Mouse (Mus musculus) heart, postnatal 36 days (tissue): ENCODE data around the gene Rb1. TPM values are rescaled to one million over a fixed set of nuclear protein-coding genes. Genes with fewer than 3 reads are reported as not detected.
A peak's percentile ranks its signal among the peaks of the same experiment; 100 is the strongest.

Experiments used
- DNase-seq, 2 experiments: peaks; one replicate each; pipeline ENCODE4 v3.0.0; 2021 to 2022
- intact Hi-C: fragments of 180-260 bp; cut with DNase I; formaldehyde crosslinking; loops from one replicate; pipeline ENCODE4 v1.15.1; 2025
- total RNA-seq, 2 experiments: library from RNA; stranded (reverse); gene quantifications; 2 replicates each; pipeline ENCODE4 v1.2.3; 2021

The Rb1 gene
- total RNA-seq, 2 experiments from 2014 or later: 20.9 to 22.2 TPM

- no peak for DNase-seq
- intact Hi-C loops: no loop called here
These were observed 10.9 kb upstream of the Rb1 start for GRCm38 (mm10) chr14:73336316-73337080.

GRCm38 (mm10) chr14:73334926-73335805 lies 9.5 kb upstream of the Rb1 start:
- no peak for DNase-seq

GRCm38 (mm10) chr14:73333880-73334279 lies 8.3 kb upstream of the Rb1 start:
- intact Hi-C loops: no loop called here
- DNase-seq: no peak

More at GRCm38 (mm10) chr14:73334926-73335805, 9.5 kb upstream of the Rb1 start:
- intact Hi-C loops: no loop called here

GRCm38 (mm10) chr14:73331386-73331785 lies 5.8 kb upstream of the Rb1 start:
- DNase-seq: no peak
- intact Hi-C loops: no loop called here

- intact Hi-C loops: no loop called here
- DNase-seq: no peak
These were observed 4.2 kb upstream of the Rb1 start for GRCm38 (mm10) chr14:73329871-73330270.

GRCm38 (mm10) chr14:73326511-73326910 lies 889 bp upstream of the Rb1 start:
- DNase-seq: no peak
- intact Hi-C loops: loop anchor here (2.0 kb wide), 3 partner anchors 22 to 148 kb away; partner anchors contain the start of gene Itm2b

- DNase-seq: peak; percentile 56 to 63
- intact Hi-C loops: no loop called here
These were observed 777 bp downstream of the Rb1 start for GRCm38 (mm10) chr14:73324634-73325455.

- no peak for DNase-seq
- intact Hi-C loops: no loop called here
These were observed 1.7 kb downstream of the Rb1 start for GRCm38 (mm10) chr14:73323965-73324364.

GRCm38 (mm10) chr14:73322142-73322541 lies 3.5 kb downstream of the Rb1 start:
- intact Hi-C loops: no loop called here
- DNase-seq: no peak

- DNase-seq: no peak
- intact Hi-C loops: no loop called here
These were observed 8.7 kb downstream of the Rb1 start for GRCm38 (mm10) chr14:73316933-73317332.

GRCm38 (mm10) chr14:73313864-73314263 lies 11.8 kb downstream of the Rb1 start:
- intact Hi-C loops: no loop called here
- no peak for DNase-seq

GRCm38 (mm10) chr14:73313396-73313795 lies 12.2 kb downstream of the Rb1 start:
- DNase-seq: no peak
- intact Hi-C loops: no loop called here

GRCm38 (mm10) chr14:73312909-73313308 lies 12.7 kb downstream of the Rb1 start:
- DNase-seq: no peak
- intact Hi-C loops: no loop called here

GRCm38 (mm10) chr14:73307490-73307889 lies 18.1 kb downstream of the Rb1 start:
- intact Hi-C loops: no loop called here
- DNase-seq: no peak

- intact Hi-C loops: loop anchor here (1.0 kb wide), 1 partner anchor 197 kb away; no protein-coding TSS in a partner anchor
- DNase-seq: peak; percentile 43 to 50
These were observed 22.4 kb downstream of the Rb1 start for GRCm38 (mm10) chr14:73303193-73303592.

- intact Hi-C loops: no loop called here
- DNase-seq: no peak
These were observed 23.8 kb downstream of the Rb1 start for GRCm38 (mm10) chr14:73301856-73302255.

GRCm38 (mm10) chr14:73295512-73295911 lies 30.1 kb downstream of the Rb1 start:
- no peak for DNase-seq
- intact Hi-C loops: no loop called here

GRCm38 (mm10) chr14:73293616-73294015 lies 32.0 kb downstream of the Rb1 start:
- intact Hi-C loops: no loop called here
- no peak for DNase-seq

- intact Hi-C loops: no loop called here
- no peak for DNase-seq
These were observed 33.2 kb downstream of the Rb1 start for GRCm38 (mm10) chr14:73292434-73292833.

GRCm38 (mm10) chr14:73289915-73290314 lies 35.7 kb downstream of the Rb1 start:
- intact Hi-C loops: no loop called here
- no peak for DNase-seq

- no peak for DNase-seq
- intact Hi-C loops: loop anchor here (1.0 kb wide), 1 partner anchor 175 kb away; no protein-coding TSS in a partner anchor
These were observed 44.6 kb downstream of the Rb1 start for GRCm38 (mm10) chr14:73280996-73281395.
